Mouse (Mus musculus): ENCODE results near the gene Sulf2. TPM values are rescaled to one million over a fixed set of nuclear protein-coding genes. Genes with fewer than 3 reads are reported as not detected.
A peak's percentile ranks its signal among the peaks of the same experiment; 100 is the strongest.

Gene Sulf2
- polyA plus RNA-seq, 1 experiment from 2014 or later = 186 TPM

- no peak overlapping the region for H3K9ac ChIP-seq
- 73% methylated on average over 8 of the region's 8 CpGs for WGBS
- no peak for ATAC-seq (ENCODE audit: low FRiP score)
Measured at GRCm38 (mm10) chr2:166145031-166145430, 10.4 kb downstream of the Sulf2 start.

GRCm38 (mm10) chr2:166143871-166144270 lies 11.6 kb downstream of the Sulf2 start:
- H3K4me1 ChIP-seq = peaks cover 64% of the 10 kb centered on the region
- no peak for ATAC-seq (ENCODE audit: low FRiP score)
- no peaks in the 10 kb centered on the region for H3K36me3 ChIP-seq
- peak overlapping the region; percentile 12; the same call in 1 of the 2 replicates for H3K27ac ChIP-seq
- no peaks in the 10 kb centered on the region for H3K9me3 ChIP-seq (replicated peaks)
- H3K9ac ChIP-seq = no peak overlapping the region
- WGBS = 75% methylated on average over 5 of the region's 5 CpGs
- H3K4me2 ChIP-seq (replicated peaks) = no peak overlapping the region
- no peak overlapping the region for H3K4me3 ChIP-seq
- H3K27me3 ChIP-seq = 0 out of 2 replicates have a peak, but pooled peaks cover 3% of the 10 kb centered on the region

More at GRCm38 (mm10) chr2:166145031-166145430, 10.4 kb downstream of the Sulf2 start:
- 0 out of 2 replicates have a peak, but pooled peaks cover 3% of the 10 kb centered on the region for H3K27me3 ChIP-seq
- H3K27ac ChIP-seq = no peak overlapping the region
- peaks cover 65% of the 10 kb centered on the region for H3K4me1 ChIP-seq
- no peak overlapping the region for H3K4me3 ChIP-seq
- no peak overlapping the region for H3K4me2 ChIP-seq (replicated peaks)
- H3K9me3 ChIP-seq (replicated peaks) = no peaks in the 10 kb centered on the region
- no peaks in the 10 kb centered on the region for H3K36me3 ChIP-seq

- 0 out of 2 replicates have a peak, but pooled peaks have one; percentile 59 for ATAC-seq (ENCODE audit: low FRiP score)
- Histone ChIP-seq H3K4me1 (peaks cover 54% of the 10 kb centered on the region), H3K27me3 (0 out of 2 replicates have a peak, but pooled peaks cover 7% of the 10 kb centered on the region), H3K9ac (no peak overlapping the region), H3K4me3 (no peak overlapping the region), H3K9me3 (replicated peaks) (no peaks in the 10 kb centered on the region), H3K4me2 (replicated peaks) (no peak overlapping the region), H3K36me3 (no peaks in the 10 kb centered on the region), H3K27ac (peak overlapping the region; percentile 68)
- 55% methylated on average over 19 of the region's 19 CpGs for WGBS
Measured at GRCm38 (mm10) chr2:166142561-166143112, 12.8 kb downstream of the Sulf2 start.

GRCm38 (mm10) chr2:166141910-166142309 lies 13.6 kb downstream of the Sulf2 start:
- peak overlapping the region; percentile 30; the same call in 1 of the 2 replicates for H3K27ac ChIP-seq
- no peak for ATAC-seq (ENCODE audit: low FRiP score)
- WGBS = 63% methylated on average over 1 of the region's 1 CpGs

GRCm38 (mm10) chr2:166141039-166141438 lies 14.4 kb downstream of the Sulf2 start:
- Histone ChIP-seq H3K27ac (no peak overlapping the region), H3K4me2 (replicated peaks) (no peak overlapping the region), H3K27me3 (peaks cover 7% of the 10 kb centered on the region; the same call in 1 of the 2 replicates), H3K9me3 (replicated peaks) (no peaks in the 10 kb centered on the region), H3K4me3 (no peak overlapping the region), H3K9ac (no peak overlapping the region), H3K36me3 (no peaks in the 10 kb centered on the region), H3K4me1 (peaks cover 57% of the 10 kb centered on the region)
- ATAC-seq (ENCODE audit: low FRiP score) = no peak
- WGBS = 94% methylated on average over 6 of the region's 6 CpGs

More at GRCm38 (mm10) chr2:166141910-166142309, 13.6 kb downstream of the Sulf2 start:
- Histone ChIP-seq H3K27me3 (peaks cover 7% of the 10 kb centered on the region; the same call in 1 of the 2 replicates), H3K36me3 (no peaks in the 10 kb centered on the region), H3K9me3 (replicated peaks) (no peaks in the 10 kb centered on the region), H3K4me3 (no peak overlapping the region), H3K4me2 (replicated peaks) (no peak overlapping the region), H3K4me1 (peaks cover 55% of the 10 kb centered on the region), H3K9ac (no peak overlapping the region)

GRCm38 (mm10) chr2:166140427-166140826 lies 15.0 kb downstream of the Sulf2 start:
- H3K4me3 ChIP-seq = no peak overlapping the region
- H3K9ac ChIP-seq = no peak overlapping the region
- ATAC-seq (ENCODE audit: low FRiP score) = no peak
- H3K4me1 ChIP-seq = peaks cover 58% of the 10 kb centered on the region
- no peak overlapping the region for H3K4me2 ChIP-seq (replicated peaks)
- no peaks in the 10 kb centered on the region for H3K36me3 ChIP-seq
- no peak overlapping the region for H3K27ac ChIP-seq
- peaks cover 7% of the 10 kb centered on the region; the same call in 1 of the 2 replicates for H3K27me3 ChIP-seq
- H3K9me3 ChIP-seq (replicated peaks) = no peaks in the 10 kb centered on the region
- 84% methylated on average over 9 of the region's 9 CpGs for WGBS

GRCm38 (mm10) chr2:166138308-166138707 lies 17.2 kb downstream of the Sulf2 start:
- no peak overlapping the region for H3K9ac ChIP-seq
- no peak overlapping the region for H3K4me3 ChIP-seq
- H3K27me3 ChIP-seq = peaks cover 4% of the 10 kb centered on the region; the same call in 1 of the 2 replicates
- no peak overlapping the region for H3K4me2 ChIP-seq (replicated peaks)
- H3K36me3 ChIP-seq = no peaks in the 10 kb centered on the region
- no peak overlapping the region for H3K27ac ChIP-seq
- H3K4me1 ChIP-seq = peaks cover 44% of the 10 kb centered on the region
- ATAC-seq (ENCODE audit: low FRiP score) = no peak
- H3K9me3 ChIP-seq (replicated peaks) = no peaks in the 10 kb centered on the region
- WGBS = 64% methylated on average over 1 of the region's 1 CpGs

GRCm38 (mm10) chr2:166137467-166137866 lies 18.0 kb downstream of the Sulf2 start:
- H3K9me3 ChIP-seq (replicated peaks) = no peaks in the 10 kb centered on the region
- H3K27me3 ChIP-seq = peaks cover 4% of the 10 kb centered on the region; the same call in 1 of the 2 replicates
- H3K9ac ChIP-seq = no peak overlapping the region
- H3K4me1 ChIP-seq = peaks cover 36% of the 10 kb centered on the region
- no peak for ATAC-seq (ENCODE audit: low FRiP score)
- H3K4me2 ChIP-seq (replicated peaks) = no peak overlapping the region
- no peak overlapping the region for H3K27ac ChIP-seq
- 93% methylated on average over 4 of the region's 4 CpGs for WGBS
- H3K4me3 ChIP-seq = no peak overlapping the region
- H3K36me3 ChIP-seq = peaks cover 2% of the 10 kb centered on the region

GRCm38 (mm10) chr2:166135711-166136485 lies 19.6 kb downstream of the Sulf2 start:
- Histone ChIP-seq H3K27me3 (peaks cover 4% of the 10 kb centered on the region; the same call in 1 of the 2 replicates), H3K4me1 (peaks cover 27% of the 10 kb centered on the region), H3K27ac (peak overlapping the region; percentile 40), H3K9ac (no peak overlapping the region), H3K4me3 (no peak overlapping the region), H3K4me2 (replicated peaks) (0 out of 2 replicates have a peak overlapping the region, but pooled peaks have one; percentile 4), H3K36me3 (peaks cover 14% of the 10 kb centered on the region), H3K9me3 (replicated peaks) (no peaks in the 10 kb centered on the region)
- WGBS = 42% methylated on average over 16 of the region's 16 CpGs
- no peak for ATAC-seq (ENCODE audit: low FRiP score)

- peaks cover 34% of the 10 kb centered on the region for H3K36me3 ChIP-seq
- no peak overlapping the region for H3K27ac ChIP-seq
- no peak overlapping the region for H3K4me3 ChIP-seq
- ATAC-seq (ENCODE audit: low FRiP score) = no peak
- H3K4me1 ChIP-seq = peaks cover 18% of the 10 kb centered on the region
- H3K9me3 ChIP-seq (replicated peaks) = no peaks in the 10 kb centered on the region
- no peak overlapping the region for H3K9ac ChIP-seq
- H3K27me3 ChIP-seq = no peaks in the 10 kb centered on the region
- WGBS = 89% methylated on average over 4 of the region's 4 CpGs
- H3K4me2 ChIP-seq (replicated peaks) = no peak overlapping the region
Measured at GRCm38 (mm10) chr2:166128756-166129155, 26.7 kb downstream of the Sulf2 start.

GRCm38 (mm10) chr2:166128032-166128431 lies 27.4 kb downstream of the Sulf2 start:
- no peak for ATAC-seq (ENCODE audit: low FRiP score)
- H3K4me2 ChIP-seq (replicated peaks) = no peak overlapping the region
- 90% methylated on average over 15 of the region's 15 CpGs for WGBS
- peaks cover 39% of the 10 kb centered on the region for H3K36me3 ChIP-seq
- no peaks in the 10 kb centered on the region for H3K27me3 ChIP-seq
- H3K9ac ChIP-seq = no peak overlapping the region
- H3K4me3 ChIP-seq = no peak overlapping the region
- H3K9me3 ChIP-seq (replicated peaks) = no peaks in the 10 kb centered on the region
- no peak overlapping the region for H3K27ac ChIP-seq
- peaks cover 18% of the 10 kb centered on the region for H3K4me1 ChIP-seq

GRCm38 (mm10) chr2:166126343-166126742 lies 29.1 kb downstream of the Sulf2 start:
- Histone ChIP-seq H3K4me2 (replicated peaks) (no peak overlapping the region), H3K27ac (no peak overlapping the region), H3K4me1 (peaks cover 18% of the 10 kb centered on the region), H3K27me3 (no peaks in the 10 kb centered on the region), H3K9ac (no peak overlapping the region), H3K9me3 (replicated peaks) (no peaks in the 10 kb centered on the region), H3K4me3 (no peak overlapping the region), H3K36me3 (peaks cover 32% of the 10 kb centered on the region)
- ATAC-seq (ENCODE audit: low FRiP score) = no peak
- 80% methylated on average over 11 of the region's 11 CpGs for WGBS

All from hindbrain, embryonic 12.5 days (tissue).